Mouse (Mus musculus) kidney, adult 2 months (tissue): ENCODE measurements around the gene Npas4. TPM values are rescaled to one million over a fixed set of nuclear protein-coding genes. Genes with fewer than 3 reads are reported as not detected.
"Not testable (repeated sequence)": the region's sequence is repeated elsewhere in the genome, so short reads cannot be mapped to it uniquely, and the experiment has no call there.

Experiments
- DNase-seq: peaks from one replicate; pipeline ENCODE4 v3.0.0; 2021
- H3K27ac ChIP-seq: fragments of 200-500 bp; 2 replicates; pipeline ENCODE4 v1.5.1; 2012; ENCODE audit warnings: low read depth, low read length, control low read depth, inconsistent platforms; ENCODE audit not compliant: insufficient read depth
- H3K27me3 ChIP-seq: fragments of 200-500 bp; replicated peaks from 2 replicates; pipeline ENCODE4 v1.6.1; 2012; ENCODE audit warnings: mild to moderate bottlenecking, moderate library complexity, low read length, inconsistent platforms; ENCODE audit not compliant: control insufficient read depth, insufficient read depth
- H3K36me3 ChIP-seq: fragments of 200-500 bp; 2 replicates; pipeline ENCODE4 v1.6.1; 2012; ENCODE audit warnings: mild to moderate bottlenecking, moderate library complexity, low read length, inconsistent platforms; ENCODE audit not compliant: control insufficient read depth, insufficient read depth
- H3K4me1 ChIP-seq: fragments of 200-500 bp; 2 replicates; pipeline ENCODE4 v1.6.1; 2011; ENCODE audit warnings: low read length; ENCODE audit not compliant: control insufficient read depth, insufficient read depth
- H3K4me3 ChIP-seq: fragments of 200-500 bp; 2 replicates; pipeline ENCODE4 v1.5.1; 2011; ENCODE audit warnings: mild to moderate bottlenecking, low read depth, low read length, control low read depth; ENCODE audit not compliant: insufficient read depth
- CTCF ChIP-seq: fragments of 200-500 bp; conservative IDR thresholded peaks from 2 replicates; pipeline ENCODE4 v1.5.1; 2011; ENCODE audit warnings: low read depth, mild to moderate bottlenecking, control low read depth, low read length, moderate library complexity, mixed read lengths; ENCODE audit not compliant: insufficient read depth, insufficient read length
- POLR2A ChIP-seq: fragments of 200-500 bp; IDR thresholded peaks from one replicate; pipeline ENCODE4 v1.6.1; 2011; ENCODE audit warnings: low read depth, low read length, control low read depth
- WGBS: fragments of 180-500 bp; shearing (Covaris S2); methylation state at CpG from one replicate; pipeline ENCODE4 v1.1.7; 2018; 5-methylcytosine and 5-hydroxymethylcytosine counted together
- polyA plus RNA-seq: library from polyadenylated mRNA; depleted of rRNA; stranded (reverse); fragments of >200 nt; gene quantifications from 2 replicates; pipeline ENCODE4 v1.2.3, GENCODE M21; 2012

Gene Npas4
- polyA plus RNA-seq, 1 experiment = 0.05 TPM

- 17% methylated on average over 8 of the region's 8 CpGs for WGBS
- no peak overlapping the region for H3K27ac ChIP-seq
- no peaks in the 10 kb centered on the region for H3K4me1 ChIP-seq
- H3K4me3 ChIP-seq = no peak overlapping the region
- DNase-seq = no peak
- TF ChIP-seq CTCF (no peak), POLR2A (no peak)
- H3K36me3 ChIP-seq = no peaks in the 10 kb centered on the region
- H3K27me3 ChIP-seq = 0 out of 2 replicates have a peak, but pooled peaks cover 3% of the 10 kb centered on the region
Observed at GRCm38 (mm10) chr19:4992371-4992770, 2.3 kb upstream of the Npas4 start.

GRCm38 (mm10) chr19:4990716-4991115 lies 600 bp upstream of the Npas4 start:
- no peaks in the 10 kb centered on the region for H3K4me1 ChIP-seq
- DNase-seq = no peak
- 0 out of 2 replicates have a peak, but pooled peaks cover 3% of the 10 kb centered on the region for H3K27me3 ChIP-seq
- no peaks in the 10 kb centered on the region for H3K36me3 ChIP-seq
- no peak overlapping the region for H3K4me3 ChIP-seq
- TF ChIP-seq POLR2A (no peak), CTCF (no peak)
- no peak overlapping the region for H3K27ac ChIP-seq
- WGBS = 3% methylated on average over 22 of the region's 22 CpGs

GRCm38 (mm10) chr19:4989434-4990255 lies 471 bp downstream of the Npas4 start:
- 20% methylated on average over 47 of the region's 47 CpGs for WGBS

GRCm38 (mm10) chr19:4989013-4989412 lies 1.1 kb downstream of the Npas4 start:
- Histone ChIP-seq H3K4me3 (no peak overlapping the region), H3K27ac (no peak overlapping the region), H3K27me3 (0 out of 2 replicates have a peak, but pooled peaks cover 3% of the 10 kb centered on the region), H3K4me1 (no peaks in the 10 kb centered on the region), H3K36me3 (no peaks in the 10 kb centered on the region)
- 4% methylated on average over 13 of the region's 13 CpGs for WGBS
- peak; percentile 89 for DNase-seq
- TF ChIP-seq CTCF (no peak; the same call in 1 of the 2 replicates), POLR2A (no peak)

More at GRCm38 (mm10) chr19:4989434-4990255, 471 bp downstream of the Npas4 start:
- Histone ChIP-seq H3K27ac (no peak overlapping the region), H3K4me1 (no peaks in the 10 kb centered on the region), H3K36me3 (no peaks in the 10 kb centered on the region), H3K4me3 (no peak overlapping the region), H3K27me3 (0 out of 2 replicates have a peak, but pooled peaks cover 3% of the 10 kb centered on the region)
- DNase-seq = no peak
- TF ChIP-seq POLR2A (no peak), CTCF (no peak)

- Histone ChIP-seq H3K36me3 (no peaks in the 10 kb centered on the region), H3K27ac (no peak overlapping the region), H3K4me3 (no peak overlapping the region), H3K4me1 (no peaks in the 10 kb centered on the region), H3K27me3 (no peaks in the 10 kb centered on the region)
- DNase-seq = peak; percentile 53
- TF ChIP-seq CTCF = peak; percentile 78
- TF ChIP-seq POLR2A = no peak
Observed at GRCm38 (mm10) chr19:4981767-4982166, 8.3 kb downstream of the Npas4 start.

GRCm38 (mm10) chr19:4968236-4968635 lies 21.9 kb downstream of the Npas4 start:
- 90% methylated on average over 2 of the region's 2 CpGs for WGBS
- H3K27me3 ChIP-seq = no peaks in the 10 kb centered on the region
- H3K27ac ChIP-seq = no peak overlapping the region
- DNase-seq = no peak
- H3K4me1 ChIP-seq = no peaks in the 10 kb centered on the region
- H3K36me3 ChIP-seq = no peaks in the 10 kb centered on the region; the same call in 1 of the 2 replicates
- H3K4me3 ChIP-seq = no peak overlapping the region
- TF ChIP-seq POLR2A (no peak), CTCF (peak; percentile 64)

- peak within 1 kb of the TSS; percentile 98 for H3K4me3 ChIP-seq
- no peaks in the 10 kb centered on the region for H3K4me1 ChIP-seq
- H3K27me3 ChIP-seq = no peaks in the 10 kb centered on the region
- WGBS = 1% methylated on average over 34 of the region's 34 CpGs
- peak within 1 kb of the TSS; percentile 93 for H3K27ac ChIP-seq
- no peaks in the 10 kb centered on the region; the same call in 1 of the 2 replicates for H3K36me3 ChIP-seq
- peak; percentile 96 for DNase-seq
- TF ChIP-seq CTCF (peak; percentile 90), POLR2A (no peak)
Observed at GRCm38 (mm10) chr19:4961928-4962601, 28.1 kb downstream of the Npas4 start, which contains the start of gene Mrpl11. Gene Mrpl11 (plus strand): TSS chr19:4962147.

- H3K36me3 ChIP-seq, H3K4me3 ChIP-seq, H3K4me1 ChIP-seq, DNase-seq, H3K27me3 ChIP-seq, H3K27ac ChIP-seq: not testable (repeated sequence)
- 67% methylated on average over 9 of the region's 9 CpGs for WGBS
Observed at GRCm38 (mm10) chr19:4948641-4949040, 41.5 kb downstream of the Npas4 start.
